Mouse (Mus musculus): ENCODE measurements around the gene Gm6583.

The Gm6583 gene

DNA sequence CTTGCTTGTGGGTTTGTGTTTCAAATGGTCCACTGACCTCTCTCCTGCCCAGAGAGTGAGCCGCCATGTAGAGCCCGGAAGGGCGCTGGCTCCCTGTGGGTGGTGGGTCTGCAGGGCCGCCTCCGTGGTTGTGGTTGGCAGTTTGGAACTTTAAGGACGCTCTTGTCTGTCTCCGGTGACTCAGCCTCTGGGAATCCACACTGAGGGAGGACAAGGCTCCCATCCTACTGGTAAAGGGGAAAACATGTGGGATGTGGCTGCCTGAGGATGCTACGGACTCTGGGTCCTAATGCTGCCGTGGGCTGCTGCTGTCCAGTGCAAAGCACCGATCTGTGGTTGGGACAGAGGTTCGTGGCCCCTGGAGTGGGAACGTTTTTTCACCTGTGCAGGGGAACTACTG is 12.1 kb upstream of the Gm6583 start:
- DNase-seq = no peak

DNA sequence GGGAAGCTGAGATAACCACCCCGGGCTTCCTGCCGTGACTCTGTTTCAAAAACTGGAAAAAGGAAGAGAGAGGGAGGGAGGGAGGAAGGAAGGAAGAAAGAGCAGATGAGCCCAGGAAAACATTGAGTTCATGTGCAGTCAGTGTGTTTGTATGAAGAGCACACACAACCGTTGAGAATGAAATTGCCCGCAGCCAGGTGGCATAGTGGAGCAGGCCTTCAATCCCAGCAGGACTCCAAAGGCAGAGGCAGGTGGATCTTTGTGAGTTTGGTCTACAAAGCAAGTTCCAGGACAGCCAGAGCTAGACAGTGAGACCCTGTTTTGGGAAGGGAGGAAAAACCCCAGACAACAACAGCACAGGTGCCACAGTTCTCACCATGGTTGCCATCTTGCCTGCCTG is 11.5 kb upstream of the Gm6583 start:
- DNase-seq = no peak

DNA sequence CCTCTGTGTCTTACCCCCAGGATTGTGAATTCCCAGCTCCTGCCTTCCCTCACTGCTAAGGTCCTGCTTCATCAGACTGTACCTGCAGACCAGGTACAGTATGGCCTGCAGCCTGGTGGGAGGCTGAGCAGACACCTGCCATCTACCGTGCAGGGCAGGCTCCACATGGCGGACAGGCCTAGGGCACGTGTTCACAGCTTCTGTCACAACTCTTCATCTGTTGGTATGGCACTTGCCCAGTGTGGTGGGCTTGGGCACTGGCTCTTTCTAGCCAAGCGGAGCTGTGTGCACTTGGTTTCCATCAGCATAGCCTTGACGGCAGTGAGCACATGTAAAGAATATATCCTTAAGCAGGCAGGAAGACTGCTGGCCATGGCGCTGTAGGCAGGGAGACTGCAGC is 11.0 kb upstream of the Gm6583 start:
- DNase-seq = peak in 1 of 2 experiments; percentile 9

DNA sequence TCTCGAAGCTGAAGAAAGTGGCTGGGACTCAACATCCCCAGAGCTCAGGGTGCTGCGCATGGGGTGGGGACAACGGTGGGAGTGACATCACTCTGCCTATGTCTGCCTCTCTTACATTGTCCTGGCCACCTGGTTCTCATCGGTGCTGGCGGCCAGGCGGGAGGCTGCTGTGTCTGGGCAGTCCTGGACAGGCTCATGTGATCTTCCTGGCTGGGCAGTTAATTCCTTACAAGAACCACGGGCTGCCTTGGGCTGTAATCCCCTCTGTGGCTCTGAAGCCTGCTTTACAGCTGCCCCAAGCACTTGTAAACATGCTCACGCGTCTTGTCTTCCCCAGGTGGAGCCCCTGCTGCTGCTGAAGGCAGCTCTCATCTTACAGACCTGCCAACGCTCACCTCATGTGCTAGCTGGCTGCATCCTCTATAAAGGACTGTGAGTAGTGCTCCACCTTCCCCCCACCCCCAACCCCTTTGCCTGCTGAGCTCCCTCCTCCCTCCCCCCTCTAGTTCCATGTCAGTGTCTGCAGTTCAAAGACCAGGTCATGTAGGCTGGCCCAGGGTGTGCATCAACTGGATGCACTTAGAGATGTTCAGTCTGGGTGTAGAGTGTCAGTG is 8.5 kb upstream of the Gm6583 start:
- peak in 1 of 2 experiments; percentile 7 for DNase-seq

DNA sequence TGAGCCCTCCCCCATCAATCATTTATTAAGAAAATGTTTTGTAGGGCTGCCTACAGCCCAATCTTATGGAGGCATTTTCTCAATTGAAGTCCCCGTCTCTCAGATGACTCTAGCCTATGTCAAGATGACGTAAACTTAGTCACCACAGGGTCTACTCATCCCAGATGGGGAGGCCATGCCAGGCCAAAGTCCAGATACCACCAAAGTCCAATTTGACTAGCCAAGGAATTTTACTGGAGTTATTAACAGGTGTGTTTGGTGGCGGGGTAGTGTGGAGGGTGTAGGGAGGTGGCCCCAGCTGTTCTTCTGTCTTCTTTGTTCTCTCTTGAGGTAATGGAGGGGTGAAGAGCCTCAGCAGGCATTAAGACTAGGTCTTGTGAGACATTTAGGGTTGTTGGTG is 4.2 kb upstream of the Gm6583 start:
- DNase-seq = no peak

DNA sequence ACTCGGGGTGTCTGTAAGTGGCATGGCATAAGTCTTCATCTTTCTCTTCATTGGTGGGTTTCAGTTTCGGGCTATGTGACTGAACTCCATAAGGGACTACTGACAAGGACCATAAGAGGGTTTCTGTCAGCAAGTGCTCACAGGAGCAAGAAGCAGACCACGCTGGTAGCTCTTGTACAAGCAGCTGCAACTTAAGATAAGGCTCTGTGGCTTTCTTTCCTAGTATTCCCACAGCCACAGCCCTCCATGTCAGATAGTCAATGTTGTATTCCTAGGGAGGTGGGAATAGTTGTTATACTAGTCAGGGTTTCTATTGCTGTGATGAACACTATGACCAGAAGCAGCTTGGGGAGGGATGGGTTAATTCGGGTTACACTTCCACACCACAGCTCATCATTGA is 3.7 kb upstream of the Gm6583 start:
- no peak for DNase-seq

DNA sequence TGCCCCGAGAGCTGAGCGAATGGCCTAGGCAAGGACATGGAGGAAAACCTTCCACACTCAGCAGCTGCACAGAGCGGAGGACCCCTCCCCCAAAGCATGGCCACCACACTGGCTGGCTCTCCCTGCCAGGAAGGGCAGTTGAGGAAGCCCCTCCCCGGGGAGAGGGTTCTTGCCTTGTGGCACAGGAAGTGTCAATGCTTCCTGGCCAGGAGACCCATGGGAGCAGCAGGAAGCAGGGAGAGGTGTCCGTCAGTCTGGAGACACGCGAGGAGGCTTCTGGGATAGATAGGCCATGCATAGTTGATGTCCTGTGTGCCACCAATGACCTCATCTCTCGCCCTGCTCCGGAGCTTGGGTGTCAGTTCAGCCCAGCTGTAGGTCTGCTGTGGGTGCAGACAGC is 489 bp upstream of the Gm6583 start:
- DNase-seq = peak in 1 of 2 experiments; percentile 8

DNA sequence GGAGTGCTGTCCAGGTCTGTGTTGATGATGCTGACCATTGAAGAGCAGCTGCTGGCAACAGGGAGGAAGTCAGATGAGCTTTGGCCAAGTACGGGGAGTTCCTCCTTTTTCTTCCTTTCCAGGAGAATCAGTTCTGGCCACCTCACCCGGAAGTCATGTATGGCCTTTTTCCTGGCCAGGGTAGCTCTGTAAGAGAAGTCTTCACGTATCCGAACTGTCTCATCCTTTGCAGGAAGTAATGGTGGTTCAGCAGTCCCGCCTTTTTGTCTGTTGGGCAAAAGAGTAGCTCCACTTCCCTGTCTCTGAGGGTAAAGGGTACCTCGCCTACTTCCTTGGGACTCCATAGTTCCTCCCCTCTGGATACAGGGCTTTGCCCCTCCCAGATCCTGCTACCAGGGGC is 340 bp downstream of the Gm6583 start:
- no peak for DNase-seq

DNA sequence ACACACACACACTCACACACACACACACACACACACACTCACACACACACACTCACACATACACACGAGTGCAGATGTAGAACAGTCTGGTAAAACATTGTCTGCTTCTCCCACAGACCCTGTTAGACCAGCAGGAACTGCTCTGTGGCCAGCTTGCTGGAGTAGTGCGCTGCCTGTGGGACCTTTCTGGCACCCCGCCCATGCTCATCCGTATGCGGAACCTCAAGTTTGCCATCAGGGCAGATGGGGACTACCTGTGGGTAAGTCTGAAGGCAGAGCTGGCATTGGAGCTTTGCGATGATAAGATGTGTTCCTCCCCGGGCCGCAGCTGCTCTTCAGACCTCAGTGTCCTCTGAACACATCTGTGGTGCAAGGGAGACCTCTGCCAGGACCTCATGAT is 6.7 kb downstream of the Gm6583 start:
- peak in 1 of 2 experiments; percentile 43 for DNase-seq

DNA sequence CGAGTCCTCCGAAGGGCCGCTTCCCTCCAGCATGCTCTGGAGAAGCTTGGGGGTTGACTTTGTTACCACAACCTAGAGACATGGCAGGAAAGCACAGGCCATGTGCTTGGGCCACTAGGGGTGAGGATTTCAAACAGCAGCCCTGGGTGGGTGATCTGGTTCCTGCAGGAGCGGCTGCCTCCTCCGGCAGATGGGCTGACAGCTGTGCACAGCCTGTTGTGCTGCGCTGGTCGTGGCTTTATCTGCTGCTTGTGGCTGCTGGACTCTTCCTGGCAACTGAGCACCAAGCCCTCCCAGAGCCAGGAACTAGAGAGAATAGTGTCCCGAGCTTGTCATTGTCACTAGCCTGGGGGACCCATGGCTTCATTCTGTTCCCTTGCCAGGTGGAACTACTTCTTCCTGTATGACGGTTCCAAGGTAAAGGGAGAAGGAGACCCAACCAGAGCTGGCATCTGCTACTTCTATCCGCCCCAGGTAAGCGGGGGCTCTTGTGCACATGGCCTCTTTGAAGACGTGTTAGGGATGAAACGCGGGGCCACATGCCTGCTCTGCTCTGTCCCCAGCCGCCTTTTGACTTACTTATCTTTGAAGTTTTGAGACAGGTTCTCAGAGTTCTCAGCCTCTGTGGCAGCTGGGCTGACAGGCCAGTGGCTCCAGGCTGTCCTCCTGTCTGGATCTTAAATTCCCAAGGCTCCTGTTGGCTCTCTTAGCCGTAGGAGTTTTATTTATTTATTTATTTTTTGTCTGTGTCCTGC is 9.4 kb downstream of the Gm6583 start:
- DNase-seq = no peak

DNA sequence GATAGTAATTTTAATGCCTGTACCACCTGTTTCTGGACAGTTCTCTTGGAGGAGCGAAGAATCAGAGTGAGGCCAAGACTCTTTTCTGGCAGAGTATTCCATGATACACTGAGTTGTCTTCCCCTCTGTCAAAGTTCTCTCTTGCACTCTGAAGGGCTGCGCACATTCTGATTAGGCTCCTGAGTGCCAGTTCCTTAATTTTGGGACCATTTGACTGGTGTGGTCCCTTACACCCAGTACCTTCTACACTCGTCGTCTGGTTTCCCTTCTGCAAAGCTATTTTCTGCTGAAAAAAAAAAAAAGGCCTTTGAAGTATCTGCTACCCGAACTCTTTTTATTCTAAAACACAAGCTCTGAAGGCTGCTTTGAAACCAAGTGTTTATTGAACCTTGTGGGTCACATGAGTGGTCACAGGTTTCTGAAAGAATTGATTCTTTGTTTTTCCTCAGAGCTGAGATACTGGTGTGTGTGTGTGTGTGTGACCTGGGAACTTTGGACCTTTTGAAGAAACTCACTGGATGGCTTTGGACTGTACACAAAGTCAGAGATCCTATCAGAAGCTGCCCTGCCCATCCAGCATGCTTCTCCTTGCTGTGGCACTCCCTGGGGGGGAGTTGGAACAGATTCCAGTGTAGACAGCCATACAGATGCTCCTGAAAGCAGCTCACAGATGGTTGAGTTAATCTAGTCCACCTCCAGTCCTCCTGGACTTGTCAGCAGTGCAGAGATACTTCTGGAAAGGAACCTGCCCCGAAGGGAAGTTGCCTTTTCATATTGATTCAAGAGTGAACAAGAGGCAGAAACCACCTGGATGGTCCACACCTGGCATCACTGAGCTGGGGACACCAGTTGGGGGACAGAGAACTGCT is 11.5 kb downstream of the Gm6583 start:
- DNase-seq = peak in 1 of 2 experiments; percentile 20

DNA sequence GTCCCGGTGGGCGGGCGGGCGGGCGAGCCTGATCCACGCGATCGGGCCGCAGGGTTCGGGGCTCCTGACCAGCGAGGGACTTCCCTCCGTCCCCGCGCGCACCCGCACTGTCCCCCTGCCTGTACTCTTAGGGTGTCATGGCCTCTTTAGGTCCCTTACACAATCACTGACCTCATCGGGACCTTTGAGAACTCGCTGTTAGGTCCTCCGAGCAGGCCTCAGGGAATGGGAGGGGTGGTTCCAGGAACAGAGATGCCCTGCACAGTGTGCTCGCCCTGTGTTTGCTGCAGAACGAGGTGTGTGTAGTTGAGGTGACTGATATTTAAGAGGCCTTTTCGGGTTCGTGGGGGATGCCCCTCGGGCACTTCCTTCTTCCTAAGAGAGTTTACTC is 12.6 kb downstream of the Gm6583 start:
- no peak for DNase-seq

DNA sequence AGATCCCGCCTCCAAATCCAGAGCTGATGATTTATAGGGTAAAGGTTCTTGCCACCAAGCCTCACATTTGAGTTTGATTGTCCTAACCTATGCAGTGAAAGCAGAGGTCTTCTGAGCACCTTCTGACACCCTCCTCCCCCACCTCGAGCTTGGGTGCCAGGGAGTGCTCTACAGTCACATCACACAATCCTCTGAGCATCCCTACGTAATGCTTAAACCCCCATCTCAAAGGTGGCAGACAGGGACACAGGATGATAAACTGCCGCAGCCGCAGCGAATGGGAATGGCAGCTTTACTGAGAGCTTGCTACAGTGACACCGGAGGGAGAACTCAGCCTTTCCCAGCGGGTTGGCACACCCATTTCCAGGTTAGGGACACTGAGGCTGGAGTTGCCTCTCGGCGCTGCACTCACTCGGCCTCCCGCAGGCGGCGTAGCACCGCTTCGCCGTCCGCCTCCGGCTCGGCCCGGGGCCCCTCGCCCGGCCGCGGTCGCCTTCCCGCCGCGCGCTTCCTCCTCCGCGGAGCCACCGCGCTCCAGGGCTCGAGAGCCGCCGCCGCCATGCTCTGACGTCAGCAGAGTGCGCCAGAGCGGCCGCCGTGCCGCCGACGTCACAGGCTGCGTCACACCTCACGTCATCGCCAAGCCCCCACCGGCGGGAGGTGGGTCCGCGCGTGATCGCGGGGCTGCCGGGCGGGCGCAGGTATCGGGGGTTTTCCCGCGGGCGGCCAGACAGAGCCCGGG is 13.2 kb downstream of the Gm6583 start, which contains the start of the genes Srrd and Hps4:
Gene Srrd, minus strand, starts transcription at position 578 of the 742 bp plus-strand sequence.
Gene Hps4, plus strand, starts transcription at position 621 of the 742 bp plus-strand sequence.
- DNase-seq = peak; percentile 95

DNA sequence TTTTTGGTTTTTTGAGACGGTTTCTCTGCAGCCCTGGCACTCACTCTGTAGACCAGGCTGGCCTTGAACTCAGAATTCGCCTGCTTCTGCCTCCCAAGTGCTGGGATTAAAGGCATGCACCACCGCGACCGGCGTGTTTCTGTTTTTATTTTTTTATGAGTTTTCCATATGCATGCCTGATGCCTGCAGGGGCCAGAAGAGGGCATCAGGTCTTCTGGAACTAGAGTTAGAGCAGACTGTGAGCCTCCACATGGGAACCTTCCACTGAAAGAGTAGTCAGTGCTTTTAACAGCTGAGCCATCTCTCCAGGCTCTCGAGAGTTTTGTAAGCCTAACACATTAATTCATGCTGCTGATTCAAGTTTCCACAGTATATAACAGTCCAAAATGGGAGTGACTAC is 16.6 kb downstream of the Gm6583 start:
- DNase-seq = no peak

DNA sequence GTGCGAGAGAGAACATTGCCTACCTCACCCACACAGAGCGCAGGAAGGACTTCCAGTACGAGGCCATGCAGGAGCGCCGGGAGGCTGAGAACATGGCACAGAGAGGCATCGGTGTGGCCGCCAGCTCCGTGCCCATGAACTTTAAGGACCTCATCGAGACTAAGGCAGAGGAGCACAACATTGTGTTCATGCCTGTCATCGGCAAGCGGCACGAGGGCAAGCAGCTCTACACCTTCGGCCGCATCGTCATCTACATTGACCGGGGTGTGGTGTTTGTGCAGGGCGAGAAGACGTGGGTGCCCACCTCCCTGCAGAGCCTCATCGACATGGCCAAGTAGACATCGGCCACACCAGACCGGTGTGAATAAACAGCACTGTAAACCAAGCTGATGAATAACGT is 18.8 kb downstream of the Gm6583 start:
- DNase-seq = no peak

DNA sequence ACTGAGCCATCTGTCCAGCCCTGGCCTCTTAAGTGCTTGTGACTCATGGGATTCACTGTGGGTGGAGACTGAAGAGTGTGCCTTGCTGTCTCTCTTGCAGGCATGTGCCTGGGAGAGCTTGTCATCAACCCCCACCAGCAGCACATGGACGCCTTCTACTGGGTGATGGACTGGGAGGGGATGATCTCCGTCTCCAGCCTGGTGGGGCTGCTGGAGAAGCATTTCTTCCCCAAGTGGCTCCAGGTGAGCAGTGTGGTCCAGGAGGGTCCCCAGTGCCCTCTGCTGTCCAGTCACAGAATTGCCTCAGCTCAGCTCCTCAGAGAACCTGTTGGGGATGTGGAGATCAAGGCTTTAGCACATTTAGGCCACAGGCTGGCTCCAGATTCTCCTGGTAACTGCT is 20.4 kb downstream of the Gm6583 start:
- DNase-seq = peak; percentile 69 to 78

DNA sequence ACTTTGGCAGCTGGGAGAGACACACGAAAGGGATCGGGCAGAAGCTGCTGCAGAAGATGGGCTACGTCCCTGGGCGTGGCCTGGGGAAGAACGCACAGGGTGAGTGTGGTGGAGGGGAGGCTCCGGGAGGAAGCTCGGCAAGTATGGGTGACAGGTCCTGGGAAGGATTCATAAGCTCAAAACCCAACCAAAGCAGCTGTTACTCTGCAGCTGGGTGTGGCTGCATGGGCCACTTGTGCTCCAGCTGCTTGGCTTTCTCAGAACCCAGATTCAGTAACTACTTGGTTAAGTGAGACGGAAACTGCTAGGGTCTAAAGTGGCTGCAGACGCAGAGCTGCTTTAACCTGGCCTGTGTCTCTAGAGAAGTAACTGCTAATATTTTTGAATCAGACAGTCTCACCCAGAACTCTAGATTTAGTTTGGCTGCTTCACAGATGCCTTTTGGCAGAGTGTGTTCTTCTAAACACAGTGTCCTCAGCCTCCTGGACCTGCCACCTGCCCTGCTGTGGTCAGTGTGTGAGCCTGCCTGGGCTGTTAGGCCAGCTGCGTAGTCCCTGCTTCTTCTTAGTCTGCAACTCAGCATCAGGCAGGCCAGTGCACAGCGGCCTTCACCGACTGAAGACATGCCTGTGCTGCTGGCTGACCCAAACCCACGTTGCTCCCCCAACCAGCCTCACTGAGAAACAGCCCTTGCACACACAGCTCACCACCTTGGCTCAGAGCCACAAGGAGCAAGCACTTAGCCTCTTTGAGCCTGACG is 25.8 kb downstream of the Gm6583 start:
- DNase-seq = no peak

DNA sequence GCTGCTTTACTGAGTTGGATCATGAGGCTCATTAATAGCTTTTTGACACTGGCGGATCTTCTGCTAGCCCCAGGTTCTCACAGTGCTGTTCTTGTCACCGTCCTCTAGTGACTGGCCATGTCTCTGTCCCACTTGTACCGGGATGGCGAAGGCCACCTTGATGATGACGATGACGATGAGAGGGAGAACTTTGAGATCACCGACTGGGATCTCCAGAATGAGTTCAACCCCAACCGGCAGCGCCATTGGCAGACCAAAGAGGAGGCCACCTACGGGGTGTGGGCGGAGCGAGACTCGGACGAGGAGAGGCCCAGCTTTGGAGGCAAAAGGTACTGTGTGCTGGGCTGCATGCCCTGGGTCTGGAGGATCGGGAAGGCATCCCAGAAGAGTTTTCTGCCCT is 28.0 kb downstream of the Gm6583 start:
- no peak for DNase-seq

DNA sequence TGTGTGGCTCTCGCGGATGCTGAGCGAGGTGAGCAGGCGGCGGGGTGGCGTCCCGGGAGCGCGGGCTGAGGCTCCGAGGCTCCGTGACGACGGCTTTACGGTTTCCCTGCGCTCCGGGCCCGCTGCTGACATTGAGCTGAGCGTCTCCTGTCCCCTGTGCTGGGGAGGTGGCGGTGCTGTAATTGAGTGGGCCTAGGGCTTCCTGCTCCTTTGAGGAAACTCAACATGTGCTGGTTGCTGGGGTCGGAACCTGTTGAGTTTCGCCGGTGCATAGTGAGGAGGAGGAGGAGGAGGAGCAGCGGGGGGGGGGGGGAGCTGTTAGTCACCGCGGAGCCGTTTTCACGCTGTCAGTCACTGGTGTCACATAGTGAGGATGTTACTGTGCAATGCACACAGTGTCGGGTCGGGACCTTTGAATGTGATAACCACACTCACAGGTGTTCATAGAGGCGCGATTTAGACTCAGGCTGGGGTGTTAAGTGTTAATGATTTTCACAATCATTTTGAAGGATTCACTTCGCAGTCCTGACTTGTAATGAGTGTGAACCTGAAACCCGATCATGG is 29.3 kb downstream of the Gm6583 start:
- no peak for DNase-seq

DNA sequence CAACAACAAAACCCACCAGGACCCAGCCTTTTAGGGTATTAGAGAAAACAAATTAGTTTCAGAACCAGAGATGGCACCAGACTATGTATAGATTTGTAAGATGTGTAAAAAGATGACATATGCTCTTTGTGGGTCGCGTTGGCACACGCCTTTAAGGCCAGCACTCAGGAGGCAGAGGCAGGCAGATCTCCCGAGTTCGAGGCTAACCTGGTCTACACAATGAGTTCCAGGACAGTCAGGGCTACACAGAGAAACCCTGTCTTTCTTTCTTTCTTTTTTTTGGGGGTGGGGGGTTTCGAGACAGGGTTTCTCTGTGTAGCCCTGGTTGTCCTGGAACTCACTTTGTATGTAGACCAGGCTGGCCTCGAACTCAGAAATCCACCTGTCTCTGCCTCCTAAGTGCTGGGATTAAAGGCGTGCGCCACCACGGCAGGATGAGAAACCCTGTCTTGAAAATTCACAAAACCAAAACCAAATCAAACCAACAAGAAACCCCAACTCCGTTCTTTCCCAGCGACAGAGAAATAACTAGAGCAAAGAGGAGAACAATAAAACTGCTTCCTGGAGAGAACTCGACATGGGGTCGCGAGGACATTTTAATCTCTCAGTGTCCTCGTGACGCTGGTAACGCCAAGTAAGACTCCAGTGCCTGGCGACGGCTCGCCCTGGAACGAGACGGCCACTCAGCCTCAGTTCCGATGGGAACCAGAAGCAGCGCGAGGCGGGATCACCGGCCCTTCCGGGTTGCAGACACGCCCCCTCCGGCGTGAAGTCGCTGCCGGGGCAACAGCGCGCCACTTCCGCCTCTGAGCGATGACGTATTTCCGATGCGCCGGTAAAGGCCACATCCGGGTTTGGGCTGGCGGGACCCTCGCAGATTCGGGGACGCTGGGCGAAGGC is 30.0 kb downstream of the Gm6583 start, which contains the start of gene Tfip11:
Gene Tfip11, plus strand, starts transcription at position 813 of the 900 bp plus-strand sequence.
- DNase-seq = peak; percentile 97 to 98

All from cerebellum, postnatal 25 days (tissue).